Mouse (Mus musculus): ENCODE measurements around the gene Gm5431. TPM values are rescaled to one million over a fixed set of nuclear protein-coding genes. Genes with fewer than 3 reads are reported as not detected.

The Gm5431 gene
- polyA plus RNA-seq, 1 experiment, result 0.08 TPM

DNA sequence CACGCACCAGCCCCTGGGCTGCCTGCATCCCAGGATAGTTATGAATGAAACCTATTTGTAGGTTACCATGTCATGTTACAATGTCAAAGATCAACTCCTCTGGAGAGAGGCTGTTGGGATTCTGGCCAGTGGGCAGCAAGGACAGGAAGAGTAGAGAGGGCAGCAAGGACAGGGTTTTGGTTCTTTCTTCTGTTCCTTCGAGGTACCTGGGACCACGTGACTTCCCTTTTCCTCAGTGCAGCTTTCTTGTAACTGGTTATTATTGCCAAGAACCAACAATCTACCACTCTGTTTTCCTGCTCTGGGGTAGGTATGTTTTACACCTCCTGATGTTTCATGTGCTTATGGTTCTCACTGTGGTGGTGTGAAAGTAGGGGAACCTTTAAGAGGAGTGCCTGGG is 38.2 kb downstream of the Gm5431 start:
- no peak overlapping the region for H3K27ac ChIP-seq (ENCODE audit: insufficient read depth, low read length)
- no peaks in the 10 kb centered on the region; the same call in 1 of the 2 replicates for H3K4me1 ChIP-seq (ENCODE audit: control insufficient read depth, insufficient read depth, low read length)
- TF ChIP-seq POLR2A (IDR thresholded peaks at IDR 0.05; ENCODE audit: borderline replicate concordance, insufficient read depth, low read length) (no peak), CTCF (IDR thresholded peaks at IDR 0.05; ENCODE audit: borderline replicate concordance, insufficient read depth, low read depth, low read length) (no peak)
- no peaks in the 10 kb centered on the region for H3K27me3 ChIP-seq (ENCODE audit: control insufficient read depth, insufficient read depth, low read length)
- no peak overlapping the region for H3K4me3 ChIP-seq (replicated peaks; ENCODE audit: insufficient read depth, low read depth, low read length)
- no peak for DNase-seq
- WGBS, result 88% methylated on average over 3 of the region's 3 CpGs

DNA sequence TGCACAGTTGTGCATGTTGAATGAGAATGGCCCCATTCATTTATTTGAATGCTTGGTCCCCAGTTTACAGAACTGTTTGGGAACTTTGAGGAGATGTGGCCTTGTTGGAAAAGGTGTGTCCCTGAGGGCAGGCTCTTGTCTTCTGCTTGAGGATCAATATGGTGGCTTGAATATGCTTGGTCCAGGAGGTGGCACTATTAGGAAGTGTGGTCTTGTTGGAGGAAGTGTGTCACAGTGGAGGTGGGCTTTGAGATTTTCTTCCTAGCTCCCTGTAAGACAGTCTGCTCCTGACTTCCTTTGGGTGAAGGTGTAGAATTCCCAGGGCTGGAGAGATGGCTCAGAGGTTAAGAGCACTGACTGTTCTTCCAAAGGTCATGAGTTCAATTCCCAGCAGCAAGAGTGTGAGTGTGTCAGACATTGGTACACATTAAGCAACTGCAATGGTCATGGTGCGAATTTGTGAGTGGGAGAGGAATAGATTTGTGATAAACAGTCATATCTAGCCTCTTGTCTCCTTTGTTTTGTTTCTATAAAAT is 39.2 kb downstream of the Gm5431 start:
- TF ChIP-seq CTCF (IDR thresholded peaks at IDR 0.05; ENCODE audit: borderline replicate concordance, insufficient read depth, low read depth, low read length), result no peak
- TF ChIP-seq POLR2A (IDR thresholded peaks at IDR 0.05; ENCODE audit: borderline replicate concordance, insufficient read depth, low read length), result no peak
- H3K27ac ChIP-seq (ENCODE audit: insufficient read depth, low read length), result no peak overlapping the region
- H3K4me3 ChIP-seq (replicated peaks; ENCODE audit: insufficient read depth, low read depth, low read length), result no peak overlapping the region
- no peaks in the 10 kb centered on the region; the same call in 1 of the 2 replicates for H3K4me1 ChIP-seq (ENCODE audit: control insufficient read depth, insufficient read depth, low read length)
- 87% methylated on average over 1 of the region's 1 CpGs for WGBS
- no peaks in the 10 kb centered on the region for H3K27me3 ChIP-seq (ENCODE audit: control insufficient read depth, insufficient read depth, low read length)
- no peak for DNase-seq

DNA sequence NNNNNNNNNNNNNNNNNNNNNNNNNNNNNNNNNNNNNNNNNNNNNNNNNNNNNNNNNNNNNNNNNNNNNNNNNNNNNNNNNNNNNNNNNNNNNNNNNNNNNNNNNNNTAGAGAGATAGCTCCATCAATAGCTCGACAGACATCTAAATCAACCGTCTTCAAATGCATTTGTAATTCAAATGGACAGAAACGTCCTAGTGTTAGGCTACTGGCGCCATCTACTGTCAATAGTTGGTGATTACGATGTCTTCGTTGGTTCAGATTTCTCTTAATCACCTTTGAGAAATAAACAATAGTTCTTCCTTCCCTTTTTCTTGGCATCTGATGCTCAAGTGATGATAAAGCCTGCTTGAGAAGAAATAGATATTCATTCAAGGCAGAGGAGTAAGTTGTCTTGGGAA is 43.0 kb downstream of the Gm5431 start:
- no peak overlapping the region for H3K27ac ChIP-seq (ENCODE audit: insufficient read depth, low read length)
- TF ChIP-seq CTCF (IDR thresholded peaks at IDR 0.05; ENCODE audit: borderline replicate concordance, insufficient read depth, low read depth, low read length) (peak; percentile 60), POLR2A (IDR thresholded peaks at IDR 0.05; ENCODE audit: borderline replicate concordance, insufficient read depth, low read length) (no peak)
- WGBS, result 0% methylated on average over 6 of the region's 6 CpGs
- no peaks in the 10 kb centered on the region; the same call in 1 of the 2 replicates for H3K4me1 ChIP-seq (ENCODE audit: control insufficient read depth, insufficient read depth, low read length)
- H3K27me3 ChIP-seq (ENCODE audit: control insufficient read depth, insufficient read depth, low read length), result no peaks in the 10 kb centered on the region
- peak; percentile 41 to 53 for DNase-seq
- no peak overlapping the region for H3K4me3 ChIP-seq (replicated peaks; ENCODE audit: insufficient read depth, low read depth, low read length)

DNA sequence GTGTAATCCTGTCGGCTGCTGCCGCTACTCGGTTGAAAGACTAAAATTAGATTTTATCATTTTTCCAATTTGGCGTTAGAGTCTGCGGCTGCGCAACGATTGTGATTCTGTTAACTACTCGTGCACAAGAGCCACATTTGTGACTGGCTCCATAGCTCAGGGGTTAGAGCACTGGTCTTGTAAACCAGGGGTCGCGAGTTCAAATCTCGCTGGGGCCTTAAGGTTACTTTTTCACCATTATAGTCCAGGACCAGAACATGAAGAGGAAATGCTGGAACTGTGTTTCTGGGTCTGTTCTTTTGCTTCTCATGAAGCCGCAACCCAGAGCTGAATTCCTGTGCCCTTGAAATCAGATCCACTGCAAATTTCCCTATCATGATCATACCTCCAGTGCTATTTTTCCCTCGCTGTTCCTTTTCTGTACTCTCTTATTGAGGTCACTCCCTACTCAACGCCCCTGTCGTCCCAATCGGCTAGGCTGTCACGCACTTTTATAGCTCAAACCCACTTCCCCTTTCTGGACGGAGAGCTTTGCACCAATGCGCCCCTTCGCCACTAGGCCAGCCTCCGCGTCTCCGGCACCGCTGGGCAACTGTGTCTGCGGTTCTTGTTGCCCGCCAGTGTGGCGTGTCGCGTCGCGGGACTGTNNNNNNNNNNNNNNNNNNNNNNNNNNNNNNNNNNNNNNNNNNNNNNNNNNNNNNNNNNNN is 48.4 kb downstream of the Gm5431 start:
- TF ChIP-seq CTCF (IDR thresholded peaks at IDR 0.05; ENCODE audit: borderline replicate concordance, insufficient read depth, low read depth, low read length), result no peak
- WGBS, result 4% methylated on average over 31 of the region's 31 CpGs
- Histone ChIP-seq H3K4me1 (ENCODE audit: control insufficient read depth, insufficient read depth, low read length) (peaks cover 4% of the 10 kb centered on the region; the same call in 1 of the 2 replicates), H3K4me3 (replicated peaks; ENCODE audit: insufficient read depth, low read depth, low read length) (peak overlapping the region; percentile 68), H3K27ac (ENCODE audit: insufficient read depth, low read length) (peak overlapping the region; percentile 25; the same call in 1 of the 2 replicates), H3K27me3 (ENCODE audit: control insufficient read depth, insufficient read depth, low read length) (no peaks in the 10 kb centered on the region)
- peak; percentile 87 to 97 for DNase-seq

DNA sequence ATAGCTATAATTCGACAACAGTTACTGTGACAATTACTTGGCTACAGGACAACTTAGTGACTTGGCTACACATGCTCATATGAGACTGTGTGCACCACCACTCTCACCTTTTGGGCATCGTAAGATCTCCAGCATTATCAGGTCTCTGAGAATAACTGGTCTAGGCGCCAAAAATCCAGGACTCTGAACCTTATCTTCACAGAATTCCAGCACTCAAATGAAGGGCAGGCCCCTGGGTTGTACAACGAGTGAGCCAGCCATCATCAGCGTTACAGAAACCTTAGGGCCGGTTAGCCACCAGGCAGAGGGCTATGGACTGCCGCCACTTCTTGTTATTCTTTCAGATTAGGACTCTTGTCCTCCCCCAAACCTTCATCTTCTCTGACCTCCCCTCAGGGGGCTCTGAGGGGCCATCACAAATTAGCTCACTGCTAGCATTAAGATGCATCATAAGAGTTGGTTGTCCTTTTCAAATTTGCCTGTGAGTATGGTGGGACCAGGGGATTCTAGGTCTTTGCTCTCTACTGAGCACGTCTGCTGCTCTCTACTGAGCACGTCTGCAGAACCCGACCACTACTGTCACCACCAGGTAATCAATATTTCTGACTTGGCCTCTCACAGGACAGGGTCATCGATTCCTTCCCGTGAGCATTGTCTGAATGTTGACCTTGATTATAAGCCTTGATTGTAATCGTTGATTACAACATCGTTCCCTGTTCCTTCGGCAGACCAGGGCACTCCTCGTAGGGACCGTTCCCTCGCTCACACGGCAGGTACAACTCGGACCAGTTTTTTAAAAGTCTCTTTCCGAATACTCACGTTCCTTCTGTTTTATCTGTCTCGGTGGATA is 49.2 kb downstream of the Gm5431 start:
- H3K27ac ChIP-seq (ENCODE audit: insufficient read depth, low read length), result peak overlapping the region; percentile 25
- peak in 1 of 2 experiments; percentile 42 for DNase-seq
- 2% methylated on average over 23 of the region's 23 CpGs for WGBS
- no peak for TF ChIP-seq POLR2A (IDR thresholded peaks at IDR 0.05; ENCODE audit: borderline replicate concordance, insufficient read depth, low read length)
- TF ChIP-seq CTCF (IDR thresholded peaks at IDR 0.05; ENCODE audit: borderline replicate concordance, insufficient read depth, low read depth, low read length), result no peak
- H3K4me3 ChIP-seq (replicated peaks; ENCODE audit: insufficient read depth, low read depth, low read length), result peak overlapping the region; percentile 68
- H3K27me3 ChIP-seq (ENCODE audit: control insufficient read depth, insufficient read depth, low read length), result no peaks in the 10 kb centered on the region
- H3K4me1 ChIP-seq (ENCODE audit: control insufficient read depth, insufficient read depth, low read length), result 0 out of 2 replicates have a peak, but pooled peaks cover 4% of the 10 kb centered on the region

DNA sequence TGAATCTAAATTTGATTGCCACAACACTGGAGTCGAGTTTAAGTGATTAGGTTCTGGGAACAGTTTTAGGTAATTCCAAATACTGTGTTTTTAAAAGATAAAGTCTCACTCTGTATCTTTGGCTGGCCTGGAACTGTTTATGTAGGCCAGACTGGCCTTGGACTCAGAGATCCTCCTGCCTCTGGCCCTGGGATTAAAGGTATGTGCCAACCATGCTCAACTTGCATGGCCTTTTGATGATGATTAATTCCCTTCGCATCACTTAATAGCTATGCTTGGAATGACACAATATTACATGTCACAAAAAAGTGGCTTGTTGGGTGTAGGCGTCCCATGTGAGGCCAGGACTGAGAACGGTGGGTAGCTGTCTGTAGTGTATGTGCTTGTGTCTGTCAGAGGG is 49.8 kb downstream of the Gm5431 start:
- 0 out of 2 replicates have a peak, but pooled peaks cover 4% of the 10 kb centered on the region for H3K4me1 ChIP-seq (ENCODE audit: control insufficient read depth, insufficient read depth, low read length)
- H3K27ac ChIP-seq (ENCODE audit: insufficient read depth, low read length), result no peak overlapping the region
- no peak for TF ChIP-seq CTCF (IDR thresholded peaks at IDR 0.05; ENCODE audit: borderline replicate concordance, insufficient read depth, low read depth, low read length)
- no peak for TF ChIP-seq POLR2A (IDR thresholded peaks at IDR 0.05; ENCODE audit: borderline replicate concordance, insufficient read depth, low read length)
- peak overlapping the region; percentile 68 for H3K4me3 ChIP-seq (replicated peaks; ENCODE audit: insufficient read depth, low read depth, low read length)
- WGBS, result 65% methylated on average over 4 of the region's 4 CpGs
- no peak for DNase-seq
- no peaks in the 10 kb centered on the region for H3K27me3 ChIP-seq (ENCODE audit: control insufficient read depth, insufficient read depth, low read length)

DNA sequence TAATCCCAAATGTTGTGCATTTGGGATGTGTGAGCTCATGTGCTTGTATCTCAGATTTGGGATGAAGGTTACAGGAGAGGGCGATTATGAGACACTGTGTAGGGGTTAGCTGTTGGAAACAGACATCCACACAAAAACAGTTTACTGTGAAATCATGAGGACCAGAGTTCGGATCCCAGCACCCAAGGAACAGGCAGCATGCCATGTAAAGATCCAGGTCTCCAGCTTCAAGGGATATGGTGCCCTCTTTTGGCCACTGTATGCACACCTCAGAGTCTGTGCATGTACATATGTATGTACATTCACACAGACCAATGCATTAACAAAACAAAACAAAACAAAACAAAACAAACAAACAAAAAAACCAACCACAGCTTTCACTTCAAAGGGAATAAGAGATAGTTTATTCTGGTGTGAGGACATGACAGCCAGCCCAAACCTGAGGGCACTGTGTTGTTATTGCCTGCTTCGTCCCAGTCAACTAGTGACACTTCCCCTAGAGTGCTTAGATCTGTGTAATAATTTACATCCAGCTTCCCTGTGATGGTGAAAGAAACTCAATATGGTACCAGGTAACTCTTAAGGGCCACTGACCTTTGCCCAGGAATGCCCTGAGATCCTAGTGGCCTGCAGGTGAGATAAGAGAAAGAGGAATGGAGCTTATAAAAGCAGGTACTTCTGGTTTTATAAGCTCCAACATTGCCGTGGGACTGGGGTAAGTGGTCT is 50.6 kb downstream of the Gm5431 start:
- H3K27ac ChIP-seq (ENCODE audit: insufficient read depth, low read length), result no peak overlapping the region
- H3K27me3 ChIP-seq (ENCODE audit: control insufficient read depth, insufficient read depth, low read length), result no peaks in the 10 kb centered on the region
- WGBS, result 85% methylated on average over 4 of the region's 4 CpGs
- TF ChIP-seq POLR2A (IDR thresholded peaks at IDR 0.05; ENCODE audit: borderline replicate concordance, insufficient read depth, low read length) (no peak), CTCF (IDR thresholded peaks at IDR 0.05; ENCODE audit: borderline replicate concordance, insufficient read depth, low read depth, low read length) (peak; percentile 11; the same call in 1 of the 2 replicates)
- 0 out of 2 replicates have a peak, but pooled peaks cover 4% of the 10 kb centered on the region for H3K4me1 ChIP-seq (ENCODE audit: control insufficient read depth, insufficient read depth, low read length)
- no peak for DNase-seq
- H3K4me3 ChIP-seq (replicated peaks; ENCODE audit: insufficient read depth, low read depth, low read length), result no peak overlapping the region

Measured in cerebellum, adult 2 months (tissue).